Mouse (Mus musculus): ENCODE data around the gene Miga1. TPM values are rescaled to one million over a fixed set of nuclear protein-coding genes. Genes with fewer than 3 reads are reported as not detected.

The Miga1 gene
- polyA plus RNA-seq, 1 experiment, result 3.4 TPM

GRCm38 (mm10) chr3:152225906-152226305 is 114.3 kb downstream of the Miga1 start:
- H3K4me3 ChIP-seq (ENCODE audit: insufficient read depth, low read depth, low read length), result no peak overlapping the region
- no peak overlapping the region for H3K27ac ChIP-seq (replicated peaks; ENCODE audit: low read depth, low read length)
- H3K4me1 ChIP-seq (ENCODE audit: control insufficient read depth, insufficient read depth, insufficient read length, low read length), result no peaks in the 10 kb centered on the region

GRCm38 (mm10) chr3:152224918-152225317 is 115.3 kb downstream of the Miga1 start:
- no peak overlapping the region for H3K4me3 ChIP-seq (ENCODE audit: insufficient read depth, low read depth, low read length)
- no peak overlapping the region for H3K27ac ChIP-seq (replicated peaks; ENCODE audit: low read depth, low read length)
- no peaks in the 10 kb centered on the region for H3K4me1 ChIP-seq (ENCODE audit: control insufficient read depth, insufficient read depth, insufficient read length, low read length)

Other genes starting within 250 kb of the Miga1 start
- gene Gipc2, start 174.2 kb downstream of the Miga1 start, polyA plus RNA-seq (2012; ENCODE audit: insufficient read depth, insufficient read length, missing spikeins), result not detected in 2 replicates
- gene Dnajb4, start 130.1 kb downstream of the Miga1 start, polyA plus RNA-seq (2012; ENCODE audit: insufficient read depth, insufficient read length, missing spikeins), result 40.7 and 64.7 TPM in 2 replicates
- 26.9 and 63.5 TPM in 2 replicates for gene Fubp1, start 130.0 kb downstream of the Miga1 start, polyA plus RNA-seq (2012; ENCODE audit: insufficient read depth, insufficient read length, missing spikeins)
- gene Nexn, start 74.1 kb downstream of the Miga1 start, polyA plus RNA-seq (2012; ENCODE audit: insufficient read depth, insufficient read length, missing spikeins), result 10.4 and 16.4 TPM in 2 replicates
- 21.6 and 24.1 TPM in 2 replicates for gene Usp33, start 6.1 kb upstream of the Miga1 start, polyA plus RNA-seq (2012; ENCODE audit: insufficient read depth, insufficient read length, missing spikeins)
- gene Zzz3, start 55.1 kb upstream of the Miga1 start, polyA plus RNA-seq (2012; ENCODE audit: insufficient read depth, insufficient read length, missing spikeins), result 13.0 and 15.2 TPM in 2 replicates